Mouse (Mus musculus) cortical plate, adult 2 months (tissue): ENCODE data around the gene Zfp536. TPM values are rescaled to one million over a fixed set of nuclear protein-coding genes. Genes with fewer than 3 reads are reported as not detected.

Source experiments
- H3K27ac ChIP-seq: fragments of 200-500 bp; 2 replicates; pipeline ENCODE4 v1.5.1; 2012; ENCODE audit warnings: low read length, control low read depth, inconsistent platforms; ENCODE audit not compliant: insufficient read depth
- H3K4me1 ChIP-seq: fragments of 200-500 bp; 2 replicates; pipeline ENCODE4 v1.6.1; 2011; ENCODE audit warnings: low read length; ENCODE audit not compliant: control insufficient read depth, insufficient read depth
- H3K4me3 ChIP-seq: fragments of 200-500 bp; 2 replicates; pipeline ENCODE4 v1.5.1; 2011; ENCODE audit warnings: mild to moderate bottlenecking, low read length, control low read depth; ENCODE audit not compliant: insufficient read depth
- CTCF ChIP-seq: fragments of 200-500 bp; IDR thresholded peaks from 2 replicates; pipeline ENCODE4 v1.5.1; 2011; ENCODE audit warnings: mild to moderate bottlenecking, control low read depth, low read length; ENCODE audit not compliant: insufficient read depth; ENCODE audit errors: extremely low read depth
- POLR2A ChIP-seq: fragments of 200-500 bp; IDR thresholded peaks from 2 replicates; pipeline ENCODE4 v1.6.1; 2011; ENCODE audit warnings: mild to moderate bottlenecking, low read length, control low read depth; ENCODE audit not compliant: insufficient read depth; ENCODE audit errors: extremely low read depth
- polyA plus RNA-seq: library from polyadenylated mRNA; depleted of rRNA; stranded (reverse); fragments of >200 nt; gene quantifications from 2 replicates; pipeline ENCODE4 v1.2.3, GENCODE M21; 2012

Gene Zfp536
- polyA plus RNA-seq, 1 experiment: 16.5 TPM

- Histone ChIP-seq H3K27ac (no peak overlapping the region), H3K4me3 (no peak overlapping the region), H3K4me1 (no peaks in the 10 kb centered on the region)
- TF ChIP-seq POLR2A (no peak), CTCF (no peak)
Measured at GRCm38 (mm10) chr7:37581262-37581661, 192.2 kb downstream of the Zfp536 start.

GRCm38 (mm10) chr7:37580554-37580953 lies 192.9 kb downstream of the Zfp536 start:
- H3K4me1 ChIP-seq: no peaks in the 10 kb centered on the region
- no peak for TF ChIP-seq POLR2A
- no peak for TF ChIP-seq CTCF
- H3K27ac ChIP-seq: no peak overlapping the region
- H3K4me3 ChIP-seq: no peak overlapping the region

GRCm38 (mm10) chr7:37572021-37572420 lies 201.4 kb downstream of the Zfp536 start:
- H3K27ac ChIP-seq: no peak overlapping the region
- no peaks in the 10 kb centered on the region for H3K4me1 ChIP-seq
- no peak overlapping the region for H3K4me3 ChIP-seq
- TF ChIP-seq POLR2A (no peak), CTCF (no peak)

- no peak overlapping the region for H3K4me3 ChIP-seq
- no peaks in the 10 kb centered on the region; the same call in 1 of the 2 replicates for H3K4me1 ChIP-seq
- no peak overlapping the region for H3K27ac ChIP-seq
Measured at GRCm38 (mm10) chr7:37568811-37569500, 204.5 kb downstream of the Zfp536 start.

GRCm38 (mm10) chr7:37568041-37568440 lies 205.4 kb downstream of the Zfp536 start:
- H3K4me3 ChIP-seq: no peak overlapping the region
- TF ChIP-seq CTCF: no peak
- TF ChIP-seq POLR2A: no peak
- no peaks in the 10 kb centered on the region; the same call in 1 of the 2 replicates for H3K4me1 ChIP-seq
- no peak overlapping the region for H3K27ac ChIP-seq

More at GRCm38 (mm10) chr7:37568811-37569500, 204.5 kb downstream of the Zfp536 start:
- TF ChIP-seq CTCF (no peak), POLR2A (no peak)

- Histone ChIP-seq H3K4me3 (no peak overlapping the region), H3K27ac (no peak overlapping the region), H3K4me1 (no peaks in the 10 kb centered on the region; the same call in 1 of the 2 replicates)
- no peak for TF ChIP-seq CTCF
- TF ChIP-seq POLR2A: no peak
Measured at GRCm38 (mm10) chr7:37566019-37566418, 207.4 kb downstream of the Zfp536 start.

GRCm38 (mm10) chr7:37565371-37565770 lies 208.1 kb downstream of the Zfp536 start:
- Histone ChIP-seq H3K4me1 (no peaks in the 10 kb centered on the region; the same call in 1 of the 2 replicates), H3K4me3 (no peak overlapping the region), H3K27ac (no peak overlapping the region)
- TF ChIP-seq POLR2A (no peak), CTCF (no peak)

- Histone ChIP-seq H3K27ac (no peak overlapping the region), H3K4me1 (no peaks in the 10 kb centered on the region; the same call in 1 of the 2 replicates)
Measured at GRCm38 (mm10) chr7:37564644-37565043, 208.8 kb downstream of the Zfp536 start.

GRCm38 (mm10) chr7:37563831-37564400 lies 209.5 kb downstream of the Zfp536 start:
- Histone ChIP-seq H3K4me1 (no peaks in the 10 kb centered on the region; the same call in 1 of the 2 replicates), H3K27ac (no peak overlapping the region), H3K4me3 (no peak overlapping the region)
- TF ChIP-seq POLR2A: no peak
- TF ChIP-seq CTCF: no peak

More at GRCm38 (mm10) chr7:37564644-37565043, 208.8 kb downstream of the Zfp536 start:
- H3K4me3 ChIP-seq: no peak overlapping the region
- TF ChIP-seq POLR2A: no peak
- no peak for TF ChIP-seq CTCF

GRCm38 (mm10) chr7:37563171-37563574 lies 210.3 kb downstream of the Zfp536 start:
- peak overlapping the region; percentile 35; the same call in 1 of the 2 replicates for H3K27ac ChIP-seq
- H3K4me1 ChIP-seq: no peaks in the 10 kb centered on the region; the same call in 1 of the 2 replicates
- TF ChIP-seq POLR2A (no peak), CTCF (no peak)
- H3K4me3 ChIP-seq: no peak overlapping the region
